Mouse (Mus musculus) telencephalon, adult 2 months (tissue): ENCODE measurements around the gene Aacs.
"Not testable (repeated sequence)": the region's sequence is repeated elsewhere in the genome, so short reads cannot be mapped to it uniquely, and the experiment has no call there.

Experiments used
- DNase-seq: peaks from one replicate; pipeline ENCODE4 v3.0.0-alpha.2; 2011; ENCODE audit warnings: low read depth, low spot score

The Aacs gene

GRCm38 (mm10) chr5:125465701-125466106 is 9.9 kb upstream of the Aacs start:
- peak; percentile 98 for DNase-seq

GRCm38 (mm10) chr5:125466483-125466882 is 9.1 kb upstream of the Aacs start:
- DNase-seq = no peak

- no peak for DNase-seq
Measured at GRCm38 (mm10) chr5:125467261-125467660, 8.4 kb upstream of the Aacs start.

- no peak for DNase-seq
Measured at GRCm38 (mm10) chr5:125470713-125471112, 4.9 kb upstream of the Aacs start.

- no peak for DNase-seq
Measured at GRCm38 (mm10) chr5:125472796-125473475, 2.7 kb upstream of the Aacs start.

- DNase-seq = no peak
Measured at GRCm38 (mm10) chr5:125475030-125475429, 584 bp upstream of the Aacs start.

GRCm38 (mm10) chr5:125476286-125476625 is 642 bp downstream of the Aacs start:
- DNase-seq = no peak

- DNase-seq = no peak
Measured at GRCm38 (mm10) chr5:125476799-125477198, 1.2 kb downstream of the Aacs start.

GRCm38 (mm10) chr5:125477533-125477932 is 1.9 kb downstream of the Aacs start:
- no peak for DNase-seq

GRCm38 (mm10) chr5:125478037-125478436 is 2.4 kb downstream of the Aacs start:
- DNase-seq = no peak

GRCm38 (mm10) chr5:125479376-125479775 is 3.8 kb downstream of the Aacs start:
- DNase-seq = no peak

GRCm38 (mm10) chr5:125480434-125481231 is 5.0 kb downstream of the Aacs start:
- DNase-seq = no peak

GRCm38 (mm10) chr5:125482474-125482873 is 6.9 kb downstream of the Aacs start:
- no peak for DNase-seq

GRCm38 (mm10) chr5:125483712-125484611 is 8.3 kb downstream of the Aacs start:
- DNase-seq = no peak

- DNase-seq = no peak
Measured at GRCm38 (mm10) chr5:125485031-125485778, 9.6 kb downstream of the Aacs start.

- no peak for DNase-seq
Measured at GRCm38 (mm10) chr5:125486088-125486487, 10.5 kb downstream of the Aacs start.

- no peak for DNase-seq
Measured at GRCm38 (mm10) chr5:125487375-125488115, 11.9 kb downstream of the Aacs start.

GRCm38 (mm10) chr5:125488116-125488455 is 12.5 kb downstream of the Aacs start:
- DNase-seq = no peak

GRCm38 (mm10) chr5:125488953-125489352 is 13.3 kb downstream of the Aacs start:
- DNase-seq = not testable (repeated sequence)

GRCm38 (mm10) chr5:125491107-125491506 is 15.5 kb downstream of the Aacs start:
- DNase-seq = no peak
